Mouse (Mus musculus) CH12.LX (cell line): ENCODE results near the gene Ap3d1. TPM values are rescaled to one million over a fixed set of nuclear protein-coding genes. Genes with fewer than 3 reads are reported as not detected.
A peak's percentile ranks its signal among the peaks of the same experiment; 100 is the strongest.

Experiments
- DNase-seq: peaks from one replicate; pipeline ENCODE4 v3.0.0-alpha.2; 2013; ENCODE audit errors: extremely low read depth
- H3K27ac ChIP-seq: 2 replicates; pipeline ENCODE4 v1.5.1; 2012; ENCODE audit warnings: low read depth, mild to moderate bottlenecking, control low read depth, moderate library complexity; ENCODE audit not compliant: insufficient read depth
- H3K27me3 ChIP-seq: replicated peaks from 2 replicates; pipeline ENCODE3; 2012; ENCODE audit warnings: inconsistent platforms
- H3K36me3 ChIP-seq, 2 experiments: replicated peaks in 1 of 2; 2 replicates each; pipeline versions ENCODE3 to v1.6.1; 2012; ENCODE audit warnings: inconsistent platforms in 1 of 2, low read length in 1 of 2, mild to moderate bottlenecking in 1 of 2, mixed read lengths in 1 of 2, moderate library complexity in 1 of 2; ENCODE audit not compliant: control insufficient read depth in 1 of 2, insufficient read depth in 1 of 2
- H3K4me1 ChIP-seq, 2 experiments: 2 replicates each; pipeline ENCODE4 v1.6.1; 2012; ENCODE audit warnings: inconsistent platforms in 1 of 2, moderate library complexity in 1 of 2; ENCODE audit not compliant: insufficient read depth in 2 of 2, control insufficient read depth in 1 of 2
- H3K4me2 ChIP-seq: 2 replicates; pipeline ENCODE4 v1.6.1; 2012; ENCODE audit warnings: low read depth, mild to moderate bottlenecking, control low read depth; ENCODE audit not compliant: poor library complexity, insufficient read depth, severe bottlenecking
- H3K4me3 ChIP-seq, 3 experiments: fragments of 150-350 bp in 1 of 3; sonication (generic) in 1 of 3; replicated peaks in 1 of 3; 2 replicates each; pipeline versions ENCODE3 to v1.5.1; 2011 to 2012; ENCODE audit warnings: low read depth in 2 of 3, low read length in 2 of 3, mild to moderate bottlenecking in 2 of 3, moderate library complexity in 2 of 3, control low read depth in 1 of 3, improper control_type of control experiment in 1 of 3, inconsistent platforms in 1 of 3, mixed read lengths in 1 of 3; ENCODE audit not compliant: poor library complexity in 1 of 3
- H3K79me2 ChIP-seq: replicated peaks from 2 replicates; pipeline ENCODE4 v1.6.1; 2012; ENCODE audit warnings: mild to moderate bottlenecking, moderate library complexity; ENCODE audit not compliant: control insufficient read depth, poor library complexity, insufficient read depth, severe bottlenecking; ENCODE audit errors: extremely low read depth
- H3K9ac ChIP-seq: 2 replicates; pipeline ENCODE4 v1.6.1; 2012; ENCODE audit warnings: low read depth, mild to moderate bottlenecking, control low read depth, moderate library complexity; ENCODE audit not compliant: insufficient read depth
- H3K9me3 ChIP-seq: replicated peaks from 2 replicates; pipeline ENCODE3; 2012; ENCODE audit warnings: low read length, inconsistent platforms, mixed read lengths
- BHLHE40 ChIP-seq: IDR thresholded peaks from 2 replicates; pipeline ENCODE4 v1.6.1; 2011; ENCODE audit warnings: mild to moderate bottlenecking, low read depth, low read length, improper control_type of control experiment
- CHD1 ChIP-seq: IDR thresholded peaks from 2 replicates; pipeline ENCODE4 v1.6.1; 2012; ENCODE audit warnings: low read depth, low read length, improper control_type of control experiment, inconsistent platforms
- CHD2 ChIP-seq: IDR thresholded peaks from 2 replicates; pipeline ENCODE4 v1.6.1; 2011; ENCODE audit warnings: low read length, improper control_type of control experiment
- CTCF ChIP-seq, 2 experiments: IDR thresholded peaks in 1 of 2; conservative IDR thresholded peaks in 1 of 2; 2 replicates each; pipeline ENCODE4 v1.5.1; 2011 to 2012; ENCODE audit warnings: low read depth in 2 of 2, low read length in 2 of 2, improper control_type of control experiment in 1 of 2, inconsistent platforms in 1 of 2, mild to moderate bottlenecking in 1 of 2, moderate library complexity in 1 of 2
- E2F4 ChIP-seq: IDR thresholded peaks from 2 replicates; pipeline ENCODE4 v1.6.1; 2011; ENCODE audit warnings: low read depth, low read length, improper control_type of control experiment; ENCODE audit not compliant: insufficient replicate concordance
- ELF1 ChIP-seq: IDR thresholded peaks from 2 replicates; pipeline ENCODE4 v1.6.1; 2014; ENCODE audit warnings: low read depth, mild to moderate bottlenecking, inconsistent platforms, low read length, improper control_type of control experiment
- EP300 ChIP-seq: IDR thresholded peaks from 2 replicates; pipeline ENCODE4 v1.6.1; 2011; ENCODE audit warnings: low read length, improper control_type of control experiment
- ETS1 ChIP-seq: conservative IDR thresholded peaks from 2 replicates; pipeline ENCODE4 v1.6.1; 2012; ENCODE audit warnings: low read depth, mild to moderate bottlenecking, inconsistent platforms, low read length, improper control_type of control experiment, moderate library complexity
- GABPA ChIP-seq: IDR thresholded peaks from 2 replicates; pipeline ENCODE4 v1.6.1; 2012; ENCODE audit warnings: low read depth, low read length, improper control_type of control experiment, inconsistent platforms; ENCODE audit not compliant: insufficient replicate concordance
- HCFC1 ChIP-seq: IDR thresholded peaks from 2 replicates; pipeline ENCODE4 v1.6.1; 2012; ENCODE audit warnings: low read depth, mild to moderate bottlenecking, inconsistent platforms, low read length, improper control_type of control experiment
- IRF4 ChIP-seq: IDR thresholded peaks from 2 replicates; pipeline ENCODE4 v1.6.1; 2014; ENCODE audit warnings: low read depth, mild to moderate bottlenecking, inconsistent platforms, low read length, improper control_type of control experiment
- JUN ChIP-seq: IDR thresholded peaks from 2 replicates; pipeline ENCODE4 v1.6.1; 2011; ENCODE audit warnings: low read depth, mild to moderate bottlenecking, low read length, improper control_type of control experiment, moderate library complexity; ENCODE audit not compliant: insufficient read depth
- JUND ChIP-seq: conservative IDR thresholded peaks from 2 replicates; pipeline ENCODE4 v1.6.1; 2011; ENCODE audit warnings: low read depth, low read length, improper control_type of control experiment
- KAT2A ChIP-seq: IDR thresholded peaks from 2 replicates; pipeline ENCODE4 v1.6.1; 2012; ENCODE audit warnings: low read length, improper control_type of control experiment, inconsistent platforms; ENCODE audit not compliant: insufficient replicate concordance
- MAFK ChIP-seq: IDR thresholded peaks from 2 replicates; pipeline ENCODE4 v1.6.1; 2011; ENCODE audit warnings: low read length, improper control_type of control experiment; ENCODE audit not compliant: insufficient replicate concordance
- MAX ChIP-seq: IDR thresholded peaks from 2 replicates; pipeline ENCODE4 v1.6.1; 2011; ENCODE audit warnings: low read length, improper control_type of control experiment
- MAZ ChIP-seq: IDR thresholded peaks from 2 replicates; pipeline ENCODE4 v1.6.1; 2012; ENCODE audit warnings: low read depth, mild to moderate bottlenecking, inconsistent platforms, low read length, improper control_type of control experiment, moderate library complexity
- MEF2A ChIP-seq: IDR thresholded peaks from 2 replicates; pipeline ENCODE4 v1.6.1; 2014; ENCODE audit warnings: low read depth, mild to moderate bottlenecking, inconsistent platforms, low read length, improper control_type of control experiment, borderline replicate concordance
- MXI1 ChIP-seq: IDR thresholded peaks from 2 replicates; pipeline ENCODE4 v1.6.1; 2011; ENCODE audit warnings: mild to moderate bottlenecking, low read depth, low read length, improper control_type of control experiment
- MYC ChIP-seq: IDR thresholded peaks from 2 replicates; pipeline ENCODE4 v1.6.1; 2011; ENCODE audit warnings: low read depth, mild to moderate bottlenecking, improper control_type of control experiment, low read length
- NELFE ChIP-seq: IDR thresholded peaks from 2 replicates; pipeline ENCODE4 v1.6.1; 2011; ENCODE audit warnings: low read depth, low read length, improper control_type of control experiment
- NRF1 ChIP-seq: IDR thresholded peaks from 2 replicates; pipeline ENCODE4 v1.6.1; 2014; ENCODE audit warnings: low read depth, mild to moderate bottlenecking, inconsistent platforms, low read length, improper control_type of control experiment, moderate library complexity
- PAX5 ChIP-seq: IDR thresholded peaks from 2 replicates; pipeline ENCODE4 v1.6.1; 2012; ENCODE audit warnings: low read length, inconsistent platforms, mixed read lengths
- POLR2A ChIP-seq: IDR thresholded peaks from 2 replicates; pipeline ENCODE4 v1.6.1; 2011; ENCODE audit warnings: low read depth, mild to moderate bottlenecking, improper control_type of control experiment, low read length
- POLR2AphosphoS2 ChIP-seq: IDR thresholded peaks from 2 replicates; pipeline ENCODE4 v1.6.1; 2011; ENCODE audit warnings: low read depth, low read length, improper control_type of control experiment
- RAD21 ChIP-seq: IDR thresholded peaks from 2 replicates; pipeline ENCODE4 v1.6.1; 2011; ENCODE audit warnings: low read depth, mild to moderate bottlenecking, low read length, improper control_type of control experiment, moderate library complexity
- RCOR1 ChIP-seq: conservative IDR thresholded peaks from 2 replicates; pipeline ENCODE4 v1.6.1; 2012; ENCODE audit warnings: low read depth, mild to moderate bottlenecking, inconsistent platforms, low read length, improper control_type of control experiment
- SIN3A ChIP-seq: IDR thresholded peaks from 2 replicates; pipeline ENCODE4 v1.6.1; 2012; ENCODE audit warnings: low read length, improper control_type of control experiment, inconsistent platforms
- SMC3 ChIP-seq: IDR thresholded peaks from 2 replicates; pipeline ENCODE4 v1.6.1; 2011; ENCODE audit warnings: low read depth, low read length, improper control_type of control experiment
- TBP ChIP-seq: conservative IDR thresholded peaks from 2 replicates; pipeline ENCODE4 v1.6.1; 2011; ENCODE audit warnings: low read depth, low read length, improper control_type of control experiment
- TCF12 ChIP-seq: IDR thresholded peaks from 2 replicates; pipeline ENCODE4 v1.6.1; 2014; ENCODE audit warnings: low read depth, mild to moderate bottlenecking, inconsistent platforms, low read length, improper control_type of control experiment
- UBTF ChIP-seq: IDR thresholded peaks from 2 replicates; pipeline ENCODE4 v1.6.1; 2012; ENCODE audit warnings: low read depth, mild to moderate bottlenecking, inconsistent platforms, low read length, improper control_type of control experiment, moderate library complexity
- USF1 ChIP-seq: IDR thresholded peaks from 2 replicates; pipeline ENCODE4 v1.6.1; 2014; ENCODE audit warnings: low read depth, mild to moderate bottlenecking, inconsistent platforms, low read length, improper control_type of control experiment
- USF2 ChIP-seq: conservative IDR thresholded peaks from 2 replicates; pipeline ENCODE4 v1.6.1; 2011; ENCODE audit warnings: low read depth, low read length, improper control_type of control experiment
- ZC3H11A ChIP-seq: IDR thresholded peaks from 2 replicates; pipeline ENCODE4 v1.6.1; 2012; ENCODE audit warnings: low read depth, mild to moderate bottlenecking, inconsistent platforms, low read length, improper control_type of control experiment
- ZKSCAN1 ChIP-seq: IDR thresholded peaks from 2 replicates; pipeline ENCODE4 v1.6.1; 2012; ENCODE audit warnings: low read depth, inconsistent platforms, low read length, improper control_type of control experiment, borderline replicate concordance
- ZMIZ1 ChIP-seq: IDR thresholded peaks from 2 replicates; pipeline ENCODE4 v1.6.1; 2012; ENCODE audit warnings: low read depth, mild to moderate bottlenecking, inconsistent platforms, low read length, improper control_type of control experiment
- ZNF384 ChIP-seq: IDR thresholded peaks from 2 replicates; pipeline ENCODE4 v1.6.1; 2012; ENCODE audit warnings: low read depth, low read length, improper control_type of control experiment, inconsistent platforms
- dilution Hi-C: fragments of 300-500 bp; cut with MboI; formaldehyde crosslinking; loops from 2 replicates; pipeline ENCODE4 v1.14.3; 2020; ENCODE audit warnings: low sequenced_read_pairs; ENCODE audit not compliant: extremely low pct_unique_long_range_greater_than_20kb, extremely low pct_ligation_motif_present
- in situ Hi-C: fragments of 300-500 bp; cut with MboI; formaldehyde crosslinking; loops from 3 replicates; pipeline ENCODE4 v1.14.3; 2019; ENCODE audit warnings: low sequenced_read_pairs, low pct_ligation_motif_present, low pct_unique_long_range_greater_than_20kb, mixed read lengths
- polyA plus RNA-seq: library from polyadenylated mRNA; unstranded; fragments of >175 nt; gene quantifications from 2 replicates; pipeline ENCODE4 v1.2.1, GENCODE M21; 2012; ENCODE audit warnings: low read depth; ENCODE audit not compliant: insufficient read length
- total RNA-seq, 2 experiments: library from RNA; depleted of rRNA; stranded (reverse); fragments of 300-350 nt in 1 of 2; fragments of >200 nt in 1 of 2; gene quantifications; 2 replicates each; pipeline ENCODE4 v1.2.3; 2012 to 2014

Gene Ap3d1
- total and polyA plus RNA-seq, 3 experiments = 28.4 to 57.0 (median 49.4) TPM

GRCm38 (mm10) chr10:80754594-80755290, 12.7 kb upstream of the Ap3d1 start, which contains the start of gene Dot1l:
Gene Dot1l (plus strand): TSS chr10:80755206.
- Histone ChIP-seq H3K9ac (peak within 1 kb of the TSS; percentile 96), H3K79me2 (peaks cover 45% of the 10 kb centered on the region), H3K4me3 (peak within 1 kb of the TSS; percentile 93 to 98 (median 96)), H3K27me3 (no peaks in the 10 kb centered on the region), H3K4me1 (peaks cover 28 to 57% of the 10 kb centered on the region in 2 experiments), H3K27ac (peak within 1 kb of the TSS; percentile 38), H3K9me3 (no peaks in the 10 kb centered on the region), H3K36me3 (peaks cover 0 to 22% of the 10 kb centered on the region in 2 experiments), H3K4me2 (peak within 1 kb of the TSS; percentile 52)
- in situ Hi-C loops (no loop called here), dilution Hi-C loops (no loop called here)
- peak; percentile 94 for DNase-seq
- TF ChIP-seq GABPA = no peak
- peak; percentile 76 for TF ChIP-seq HCFC1
- TF ChIP-seq ELF1 = peak; percentile 92
- TF ChIP-seq PAX5 = no peak
- no peak for TF ChIP-seq UBTF
- no peak for TF ChIP-seq SMC3
- no peak for TF ChIP-seq JUN
- no peak for TF ChIP-seq JUND
- no peak for TF ChIP-seq USF1
- TF ChIP-seq MEF2A = peak; percentile 75
- TF ChIP-seq BHLHE40 = peak; percentile 53; the same call in 1 of the 2 replicates
- 0 out of 2 replicates have a peak, but pooled peaks have one; percentile 37 for TF ChIP-seq CHD2
- TF ChIP-seq CTCF (conservative IDR thresholded peaks at IDR 0.05 in 1 of 2, IDR thresholded peaks at IDR 0.05 in 1 of 2; ENCODE audit: low read depth in 2 of 2, low read length in 2 of 2) = no peak
- TF ChIP-seq ZC3H11A = no peak
- TF ChIP-seq E2F4 = no peak
- TF ChIP-seq CHD1 = peak; percentile 46; the same call in 1 of the 2 replicates
- TF ChIP-seq ZKSCAN1 = no peak
- TF ChIP-seq KAT2A = 0 out of 2 replicates have a peak, but pooled peaks have one; percentile 45
- TF ChIP-seq ZMIZ1 = no peak; the same call in 1 of the 2 replicates
- TF ChIP-seq MAFK = no peak
- TF ChIP-seq RAD21 = no peak
- TF ChIP-seq TCF12 = peak; percentile 83; the same call in 1 of the 2 replicates
- TF ChIP-seq MAX = peak; percentile 2; the same call in 1 of the 2 replicates
- TF ChIP-seq SIN3A = peak; percentile 90
- TF ChIP-seq MXI1 = peak; percentile 76; the same call in 1 of the 2 replicates
- peak; percentile 53; the same call in 1 of the 2 replicates for TF ChIP-seq TBP
- TF ChIP-seq POLR2AphosphoS2 = no peak
- TF ChIP-seq IRF4 = peak; percentile 78
- no peak for TF ChIP-seq RCOR1
- peak; percentile 77 for TF ChIP-seq NELFE
- no peak for TF ChIP-seq EP300
- TF ChIP-seq MAZ = 0 out of 2 replicates have a peak, but pooled peaks have one; percentile 36
- peak; percentile 87 for TF ChIP-seq POLR2A
- TF ChIP-seq ETS1 = peak; percentile 68
- TF ChIP-seq ZNF384 = peak; percentile 76
- no peak for TF ChIP-seq USF2
- peak; percentile 85 for TF ChIP-seq NRF1
- TF ChIP-seq MYC = no peak
